Mouse (Mus musculus) erythroblast, embryonic 14.5 days (primary cell): ENCODE data around the gene Klhl25. TPM values are rescaled to one million over a fixed set of nuclear protein-coding genes. Genes with fewer than 3 reads are reported as not detected.

ENCODE experiments used
- H3K27me3 ChIP-seq: 2 replicates; pipeline ENCODE4 v1.6.1; 2012; ENCODE audit warnings: inconsistent platforms; ENCODE audit not compliant: control insufficient read depth
- H3K36me3 ChIP-seq: 2 replicates; pipeline ENCODE4 v1.6.1; 2012; ENCODE audit warnings: mild to moderate bottlenecking, inconsistent platforms; ENCODE audit not compliant: control insufficient read depth
- H3K4me1 ChIP-seq: 2 replicates; pipeline ENCODE4 v1.6.1; 2012; ENCODE audit warnings: inconsistent platforms; ENCODE audit not compliant: control insufficient read depth
- H3K4me3 ChIP-seq: replicated peaks from 2 replicates; pipeline ENCODE3; 2012; ENCODE audit warnings: moderate library complexity, mild to moderate bottlenecking, inconsistent platforms
- H3K9me3 ChIP-seq: 2 replicates; pipeline ENCODE4 v1.6.1; 2012; ENCODE audit warnings: low read length, inconsistent platforms, mixed read lengths; ENCODE audit not compliant: control insufficient read depth
- GATA1 ChIP-seq: IDR thresholded peaks from 2 replicates; pipeline ENCODE4 v1.6.1; 2012; ENCODE audit warnings: low read length, inconsistent platforms, mixed read lengths
- TAL1 ChIP-seq: IDR thresholded peaks from 3 replicates; pipeline ENCODE4 v1.6.1; 2012; ENCODE audit warnings: low read length, inconsistent platforms, mixed read lengths
- polyA plus RNA-seq: library from polyadenylated mRNA; stranded (reverse); fragments of >175 nt; gene quantifications from 2 replicates; pipeline ENCODE4 v1.2.3, GENCODE M21; 2012

The Klhl25 gene
- polyA plus RNA-seq, 1 experiment, result 1.3 TPM

DNA sequence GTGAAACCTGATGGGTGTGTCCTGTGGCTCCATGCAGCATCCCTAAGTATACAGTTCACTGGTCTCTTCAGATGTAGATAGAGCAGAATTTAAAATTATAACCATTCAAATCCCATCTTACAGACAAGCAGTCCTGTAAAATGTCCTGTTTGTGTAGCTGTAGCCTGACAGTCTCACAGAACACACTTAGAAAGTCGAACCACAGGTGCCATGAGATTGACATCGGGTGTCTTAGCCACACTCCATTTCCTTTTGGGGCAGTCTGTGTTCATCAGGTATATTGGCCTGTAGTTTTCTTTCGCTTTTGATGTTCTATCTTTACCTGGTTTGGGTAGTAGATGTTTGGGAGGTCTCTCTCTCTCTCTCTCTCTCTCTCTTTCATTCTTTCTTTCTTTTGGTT is 33.7 kb downstream of the Klhl25 start:
- Histone ChIP-seq H3K36me3 (no peaks in the 10 kb centered on the region), H3K4me1 (peaks cover 11% of the 10 kb centered on the region), H3K27me3 (peaks cover 5% of the 10 kb centered on the region; the same call in 1 of the 2 replicates), H3K4me3 (no peak overlapping the region), H3K9me3 (no peaks in the 10 kb centered on the region)
- TF ChIP-seq TAL1, result no peak
- no peak for TF ChIP-seq GATA1

DNA sequence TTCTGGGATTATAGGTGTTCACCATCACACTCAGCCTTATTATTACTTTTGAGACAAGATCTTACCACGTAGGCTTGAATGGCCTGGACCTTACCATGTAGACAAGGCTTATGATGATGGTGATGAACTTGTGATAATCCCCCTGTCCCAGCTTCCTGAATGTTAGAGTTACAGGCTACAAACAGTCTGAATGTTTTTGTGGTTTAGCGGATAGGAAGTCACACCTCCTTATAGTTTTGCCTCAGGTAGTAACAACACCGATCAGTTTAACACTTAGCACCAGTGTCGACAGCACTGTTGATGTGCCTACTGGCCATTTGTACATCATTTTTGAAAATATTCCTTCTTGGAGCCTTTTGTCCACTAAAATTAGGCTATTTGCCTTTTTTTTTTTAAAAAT is 43.4 kb downstream of the Klhl25 start:
- H3K4me3 ChIP-seq, result no peak overlapping the region
- TF ChIP-seq GATA1, result no peak
- no peak for TF ChIP-seq TAL1
- no peaks in the 10 kb centered on the region for H3K27me3 ChIP-seq
- no peaks in the 10 kb centered on the region for H3K36me3 ChIP-seq
- no peaks in the 10 kb centered on the region for H3K9me3 ChIP-seq
- H3K4me1 ChIP-seq, result no peaks in the 10 kb centered on the region

- Histone ChIP-seq H3K4me3 (no peak overlapping the region), H3K36me3 (no peaks in the 10 kb centered on the region), H3K27me3 (no peaks in the 10 kb centered on the region), H3K9me3 (no peaks in the 10 kb centered on the region), H3K4me1 (no peaks in the 10 kb centered on the region)
- TF ChIP-seq GATA1 (no peak), TAL1 (no peak)
These were observed 44.6 kb downstream of the Klhl25 start for GRCm38 (mm10) chr7:75892737-75893136.

GRCm38 (mm10) chr7:75893709-75894108 is 45.6 kb downstream of the Klhl25 start:
- no peaks in the 10 kb centered on the region for H3K4me1 ChIP-seq
- H3K9me3 ChIP-seq, result no peaks in the 10 kb centered on the region
- no peak overlapping the region for H3K4me3 ChIP-seq
- no peak for TF ChIP-seq TAL1
- TF ChIP-seq GATA1, result no peak
- no peaks in the 10 kb centered on the region for H3K36me3 ChIP-seq
- no peaks in the 10 kb centered on the region for H3K27me3 ChIP-seq

GRCm38 (mm10) chr7:75897041-75897440 is 48.9 kb downstream of the Klhl25 start:
- TF ChIP-seq TAL1, result no peak
- no peak for TF ChIP-seq GATA1
- H3K27me3 ChIP-seq, result no peaks in the 10 kb centered on the region
- H3K36me3 ChIP-seq, result no peaks in the 10 kb centered on the region
- H3K4me1 ChIP-seq, result no peaks in the 10 kb centered on the region
- no peak overlapping the region for H3K4me3 ChIP-seq
- no peaks in the 10 kb centered on the region for H3K9me3 ChIP-seq

DNA sequence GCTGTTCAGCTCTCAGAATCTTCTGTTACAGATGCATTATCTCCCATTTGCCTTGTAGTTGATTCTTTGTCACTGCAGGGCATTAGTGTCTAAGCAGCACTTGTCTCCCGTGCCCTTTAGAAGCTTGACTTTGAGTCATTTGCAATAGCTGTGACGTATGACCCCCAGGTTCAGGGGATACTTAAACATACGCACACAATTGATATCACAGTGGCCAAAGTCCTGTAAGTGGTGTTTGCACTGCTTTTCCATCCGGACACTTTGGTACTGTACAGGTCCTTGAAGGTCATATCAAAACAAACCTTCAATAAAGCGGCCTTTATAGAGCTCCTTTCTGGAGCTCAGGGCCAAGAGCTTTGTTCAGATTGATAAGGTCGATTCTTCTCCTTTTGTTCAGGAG is 51.0 kb downstream of the Klhl25 start:
- Histone ChIP-seq H3K36me3 (no peaks in the 10 kb centered on the region), H3K27me3 (no peaks in the 10 kb centered on the region), H3K4me3 (no peak overlapping the region), H3K9me3 (no peaks in the 10 kb centered on the region), H3K4me1 (no peaks in the 10 kb centered on the region)
- TF ChIP-seq TAL1 (no peak), GATA1 (no peak)

DNA sequence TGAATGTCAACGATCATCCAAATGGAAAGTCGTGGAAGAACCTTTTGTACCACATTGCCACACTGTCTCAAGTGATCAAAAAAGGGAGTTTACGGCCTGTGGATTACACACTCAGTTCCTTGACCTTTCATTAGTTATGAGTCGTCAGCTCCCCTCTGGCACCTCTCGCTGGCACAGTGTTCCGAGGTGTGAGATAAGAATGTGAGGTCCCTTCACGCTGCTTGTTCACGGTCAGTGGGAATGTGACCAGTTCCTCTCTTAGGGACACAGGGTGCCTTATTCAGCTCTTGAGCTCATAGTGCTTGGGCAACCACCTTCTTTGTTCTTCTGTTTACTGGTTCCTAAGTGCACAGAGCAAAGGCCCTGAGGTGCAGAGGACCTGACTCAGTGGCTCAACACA is 51.4 kb downstream of the Klhl25 start:
- Histone ChIP-seq H3K4me3 (no peak overlapping the region), H3K4me1 (no peaks in the 10 kb centered on the region), H3K36me3 (no peaks in the 10 kb centered on the region), H3K9me3 (no peaks in the 10 kb centered on the region), H3K27me3 (no peaks in the 10 kb centered on the region)
- TF ChIP-seq TAL1 (no peak), GATA1 (no peak)

GRCm38 (mm10) chr7:75899954-75900353 is 51.8 kb downstream of the Klhl25 start:
- H3K36me3 ChIP-seq, result no peaks in the 10 kb centered on the region
- H3K27me3 ChIP-seq, result no peaks in the 10 kb centered on the region
- no peaks in the 10 kb centered on the region for H3K4me1 ChIP-seq
- H3K4me3 ChIP-seq, result no peak overlapping the region
- no peak for TF ChIP-seq GATA1
- no peak for TF ChIP-seq TAL1
- no peaks in the 10 kb centered on the region for H3K9me3 ChIP-seq

DNA sequence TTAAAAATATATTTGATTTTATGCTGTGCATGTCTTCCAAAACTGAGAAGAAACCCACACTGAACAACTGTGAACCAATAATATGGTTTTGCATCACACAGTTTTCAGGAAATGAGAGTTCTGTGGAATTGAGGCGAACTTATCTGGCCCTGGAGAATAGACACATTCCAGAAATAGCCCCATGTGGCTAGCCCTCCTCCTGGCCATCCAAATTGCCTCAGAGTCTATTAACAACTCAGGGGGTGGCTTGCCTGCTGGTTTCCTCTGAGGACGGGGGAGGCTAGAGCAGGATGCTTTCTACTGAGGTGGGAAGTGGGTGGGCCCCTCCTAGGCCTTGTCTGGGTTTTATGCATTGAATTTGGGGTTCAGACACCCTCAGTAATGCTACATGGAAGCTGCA is 57.0 kb downstream of the Klhl25 start:
- Histone ChIP-seq H3K36me3 (no peaks in the 10 kb centered on the region), H3K27me3 (no peaks in the 10 kb centered on the region), H3K4me3 (no peak overlapping the region), H3K4me1 (no peaks in the 10 kb centered on the region), H3K9me3 (no peaks in the 10 kb centered on the region)
- TF ChIP-seq TAL1, result no peak
- no peak for TF ChIP-seq GATA1

GRCm38 (mm10) chr7:75910035-75910651 is 62.0 kb downstream of the Klhl25 start:
- Histone ChIP-seq H3K36me3 (no peaks in the 10 kb centered on the region), H3K9me3 (no peaks in the 10 kb centered on the region), H3K4me3 (no peak overlapping the region), H3K4me1 (no peaks in the 10 kb centered on the region; the same call in 1 of the 2 replicates), H3K27me3 (no peaks in the 10 kb centered on the region)
- TF ChIP-seq GATA1 (no peak), TAL1 (no peak)

- no peaks in the 10 kb centered on the region for H3K27me3 ChIP-seq
- TF ChIP-seq GATA1 (no peak), TAL1 (no peak)
- H3K4me1 ChIP-seq, result no peaks in the 10 kb centered on the region; the same call in 1 of the 2 replicates
- H3K9me3 ChIP-seq, result no peaks in the 10 kb centered on the region
- no peaks in the 10 kb centered on the region for H3K36me3 ChIP-seq
- no peak overlapping the region for H3K4me3 ChIP-seq
These were observed 62.5 kb downstream of the Klhl25 start for GRCm38 (mm10) chr7:75910652-75911035.
